Mouse (Mus musculus): ENCODE data around the gene Ccdc154.

DNA sequence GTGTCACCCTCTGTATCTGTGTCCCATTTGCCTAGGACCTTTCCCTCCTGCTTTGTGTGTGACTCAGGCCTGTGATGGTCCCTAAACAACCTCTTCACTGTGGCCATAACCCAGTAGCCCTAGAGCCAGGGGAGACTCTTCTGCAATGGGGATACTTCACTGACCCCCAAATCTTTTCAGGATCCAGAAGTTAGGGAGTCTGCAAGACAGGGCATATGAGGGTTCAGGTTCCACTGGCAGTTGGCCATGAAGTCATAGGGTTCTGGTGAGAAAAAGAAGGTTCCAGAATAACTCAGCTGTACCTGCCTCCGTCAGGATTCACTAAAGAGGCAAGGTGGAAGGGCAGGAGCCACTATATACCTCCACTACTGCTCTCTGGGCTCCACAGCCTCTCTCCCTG is at the start of gene Ccdc154:
- TF ChIP-seq EP300 (IDR thresholded peaks at IDR 0.05; ENCODE audit: low read depth in 1 of 2, low read length in 2 of 2) (no peak), ELF1 (IDR thresholded peaks at IDR 0.05; ENCODE audit: low read depth, low read length) (no peak), GATA1 (IDR thresholded peaks at IDR 0.05; ENCODE audit: low read depth, low read length) (no peak), GABPA (IDR thresholded peaks at IDR 0.05; ENCODE audit: low read depth, low read length) (no peak), CTCF (IDR thresholded peaks at IDR 0.05 in 2 of 3, conservative IDR thresholded peaks at IDR 0.05 in 1 of 3; ENCODE audit: control insufficient read depth in 1 of 3, insufficient read depth in 1 of 3, low read depth in 2 of 3, low read length in 3 of 3, poor library complexity in 1 of 3, severe bottlenecking in 1 of 3) (no peak), POLR2A (IDR thresholded peaks at IDR 0.05; ENCODE audit: control insufficient read depth in 1 of 2, insufficient read depth in 1 of 2, low read depth in 1 of 2, low read length in 2 of 2, poor library complexity in 1 of 2) (no peak), TCF12 (IDR thresholded peaks at IDR 0.05; ENCODE audit: low read depth, low read length) (no peak), ETS1 (IDR thresholded peaks at IDR 0.05; ENCODE audit: low read depth, low read length) (no peak), MAX (IDR thresholded peaks at IDR 0.05; ENCODE audit: low read length) (no peak), ZNF384 (IDR thresholded peaks at IDR 0.05; ENCODE audit: low read depth, low read length) (no peak), E2F4 (IDR thresholded peaks at IDR 0.05; ENCODE audit: borderline replicate concordance, low read depth, low read length) (no peak), CHD1 (IDR thresholded peaks at IDR 0.05; ENCODE audit: low read depth, low read length) (no peak), SIN3A (IDR thresholded peaks at IDR 0.05; ENCODE audit: low read length) (no peak)
